11 mouse cellular contexts compared by ENCODE assay signal in the genomic region with DNA sequence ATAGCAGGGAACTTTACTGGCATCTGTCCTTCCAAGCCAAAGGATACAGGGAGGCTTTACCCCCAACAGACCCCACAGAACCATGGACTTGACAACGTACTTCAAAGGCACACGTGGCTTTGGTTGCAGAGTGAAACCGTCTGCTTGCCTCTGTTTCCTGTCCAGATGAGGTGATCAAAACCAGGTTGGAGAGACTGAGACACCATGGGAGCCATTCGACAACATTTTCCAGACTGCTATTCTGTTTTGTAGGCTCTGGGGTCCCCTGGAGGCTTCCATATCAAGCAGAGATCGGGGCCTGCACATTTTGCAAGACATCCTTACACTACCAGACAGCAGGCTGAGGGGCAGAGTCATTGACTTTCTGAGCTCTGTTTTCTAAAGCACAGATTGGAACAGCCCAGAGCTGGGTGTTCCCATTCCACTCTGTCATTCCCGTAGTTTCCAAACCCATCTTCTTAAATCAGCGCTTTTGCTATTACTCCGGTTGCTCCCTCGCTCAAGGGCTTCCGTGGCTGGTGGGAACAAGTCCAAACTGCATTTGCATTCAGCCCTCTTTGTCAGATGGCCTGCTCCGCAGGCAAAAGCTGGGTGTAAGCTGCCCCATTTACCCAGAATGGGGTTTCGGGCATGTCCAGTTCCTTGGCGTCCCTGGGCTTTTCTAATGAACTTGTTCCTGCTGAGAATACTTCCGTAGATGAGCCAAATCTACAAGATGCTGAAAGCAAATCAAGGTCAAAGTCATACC.
DNase-seq lines count a peak whose midpoint lies in the region; ATAC-seq and TF ChIP-seq lines count a peak whose summit lies in the region.
"Had no signal": no experiment of that assay in that cellular context is flagged by ENCODE, and none has a peak within 500 bp of the region (broad histone marks: within the 10 kb centered on the region; RNA-seq: fewer than 3 reads in every experiment).

No protein-coding gene starts in this region.

- TF ChIP-seq CTCF in midbrain, postnatal 0 days (IDR thresholded peaks at IDR 0.05), result no peak
- no peak for TF ChIP-seq CTCF in cerebellum, adult 2 months (IDR thresholded peaks at IDR 0.05; ENCODE audit: borderline replicate concordance, insufficient read depth, low read depth, low read length)

- no peak for ATAC-seq in midbrain, postnatal 0 days (ENCODE audit: low FRiP score)
- no peak for ATAC-seq in midbrain, embryonic 13.5 days
- peak; percentile 53; the same call in 1 of the 2 replicates for ATAC-seq in limb, embryonic 14.5 days (ENCODE audit: low FRiP score, low read depth)
- ATAC-seq: intestine, postnatal 0 days had no signal

- no peak overlapping the region for H3K4me3 ChIP-seq in midbrain, postnatal 0 days (ENCODE audit: low read depth, low read length)
- H3K4me3 ChIP-seq in midbrain, embryonic 13.5 days (replicated peaks), result no peak overlapping the region
- H3K4me3 ChIP-seq in cerebellum, adult 2 months (replicated peaks; ENCODE audit: insufficient read depth, low read depth, low read length), result no peak overlapping the region
- no peak overlapping the region for H3K4me3 ChIP-seq in limb, embryonic 14.5 days (replicated peaks; ENCODE audit: low read length)

- H3K4me2 ChIP-seq in midbrain, postnatal 0 days (ENCODE audit: low read depth, low read length, poor library complexity, severe bottlenecking), result no peak overlapping the region
- no peak overlapping the region for H3K4me2 ChIP-seq in midbrain, embryonic 13.5 days (replicated peaks)
- no peak overlapping the region for H3K4me2 ChIP-seq in limb, embryonic 14.5 days (replicated peaks; ENCODE audit: low read depth, low read length, severe bottlenecking)

- no peak overlapping the region for H3K9ac ChIP-seq in midbrain, postnatal 0 days (replicated peaks; ENCODE audit: low read length, poor library complexity, severe bottlenecking)
- H3K9ac ChIP-seq in midbrain, embryonic 13.5 days (replicated peaks), result no peak overlapping the region
- peak overlapping the region; percentile 12; the same call in 1 of the 2 replicates for H3K9ac ChIP-seq in limb, embryonic 14.5 days (ENCODE audit: low read depth, low read length, severe bottlenecking)

- 57% methylated on average over 14 of the region's 14 CpGs for WGBS in midbrain, postnatal 0 days
- WGBS in midbrain, embryonic 13.5 days, result 81% methylated on average over 14 of the region's 14 CpGs
- WGBS in cerebellum, adult 2 months, result 24% methylated on average over 14 of the region's 14 CpGs
- 39% methylated on average over 14 of the region's 14 CpGs for WGBS in limb, embryonic 14.5 days

- no peaks in the 10 kb centered on the region for H3K27me3 ChIP-seq in midbrain, postnatal 0 days (ENCODE audit: insufficient read depth, low read length)
- H3K27me3 ChIP-seq in midbrain, embryonic 13.5 days, result no peaks in the 10 kb centered on the region
- no peaks in the 10 kb centered on the region for H3K27me3 ChIP-seq in cerebellum, adult 2 months (ENCODE audit: control insufficient read depth, insufficient read depth, low read length)
- H3K27me3 ChIP-seq in limb, embryonic 14.5 days (ENCODE audit: control insufficient read depth, insufficient read depth, low read length), result no peaks in the 10 kb centered on the region

- no peaks in the 10 kb centered on the region for H3K9me3 ChIP-seq in midbrain, postnatal 0 days (ENCODE audit: low read length)
- H3K9me3 ChIP-seq in midbrain, embryonic 13.5 days, result no peaks in the 10 kb centered on the region
- H3K9me3 ChIP-seq in limb, embryonic 14.5 days (ENCODE audit: control insufficient read depth, low read length), result no peaks in the 10 kb centered on the region

- H3K4me1 ChIP-seq in midbrain, postnatal 0 days (ENCODE audit: insufficient read depth, low read length), result no peaks in the 10 kb centered on the region
- no peaks in the 10 kb centered on the region for H3K4me1 ChIP-seq in midbrain, embryonic 13.5 days (replicated peaks)
- H3K4me1 ChIP-seq in cerebellum, adult 2 months (ENCODE audit: control insufficient read depth, insufficient read depth, low read length), result peaks cover 8% of the 10 kb centered on the region; the same call in 1 of the 2 replicates
- H3K4me1 ChIP-seq in limb, embryonic 14.5 days (ENCODE audit: control insufficient read depth, insufficient read depth, low read length), result peaks cover 20% of the 10 kb centered on the region

- H3K27ac ChIP-seq in midbrain, postnatal 0 days (ENCODE audit: low read depth, low read length), result no peak overlapping the region
- H3K27ac ChIP-seq in midbrain, embryonic 13.5 days, result no peak overlapping the region
- H3K27ac ChIP-seq in cerebellum, adult 2 months (ENCODE audit: insufficient read depth, low read length), result peak overlapping the region; percentile 51
- peak overlapping the region; percentile 19; the same call in 1 of the 2 replicates for H3K27ac ChIP-seq in limb, embryonic 14.5 days (replicated peaks; ENCODE audit: low read depth, low read length)

- peak; percentile 92 for DNase-seq in heart, adult 11 months
- DNase-seq in heart, adult 9 months (ENCODE audit: low spot score in 2 of 2), result no peak
- peak; percentile 78 for DNase-seq in midbrain, postnatal 0 days (ENCODE audit: low spot score)
- DNase-seq in cerebellum, adult 2 months, result peak; percentile 70 to 81
- DNase-seq in limb, embryonic 14.5 days (ENCODE audit: low spot score), result no peak
- no peak for DNase-seq in thymus, postnatal 25 days
- no peak for DNase-seq in lung, postnatal 10 days
- DNase-seq: lung, adult 2 months; spleen, adult 18-20 months had no signal

- no peak for TF ChIP-seq POLR2A in cerebellum, adult 2 months (IDR thresholded peaks at IDR 0.05; ENCODE audit: borderline replicate concordance, insufficient read depth, low read length)
- no peak for TF ChIP-seq POLR2A in limb, embryonic 14.5 days (IDR thresholded peaks at IDR 0.05; ENCODE audit: borderline replicate concordance, extremely low read depth, insufficient read depth, insufficient read length)

- no peaks in the 10 kb centered on the region for H3K36me3 ChIP-seq in midbrain, postnatal 0 days (ENCODE audit: insufficient read depth, low read length)
- no peaks in the 10 kb centered on the region for H3K36me3 ChIP-seq in midbrain, embryonic 13.5 days
- no peaks in the 10 kb centered on the region for H3K36me3 ChIP-seq in limb, embryonic 14.5 days (ENCODE audit: control insufficient read depth, insufficient read depth, low read length)

Comparison
In these comparisons a context has a peak if more than half of its experiments do, and no peak if none do; other contexts are left out.
1. DNase-seq: peak in heart, adult 11 months (single experiment), midbrain, postnatal 0 days (single experiment) and cerebellum, adult 2 months (2 of 2); none in heart, adult 9 months (0 of 2), limb, embryonic 14.5 days (single experiment), thymus, postnatal 25 days (single experiment) and lung, postnatal 10 days (single experiment).
2. H3K27ac ChIP-seq: peak in cerebellum, adult 2 months (single experiment) and limb, embryonic 14.5 days (single experiment); none in midbrain, postnatal 0 days (single experiment) and midbrain, embryonic 13.5 days (single experiment).